Mouse (Mus musculus): ENCODE results near the gene Rph3al. TPM values are rescaled to one million over a fixed set of nuclear protein-coding genes. Genes with fewer than 3 reads are reported as not detected.

The Rph3al gene
- polyA plus RNA-seq, 1 experiment from 2014 or later, result 1.2 TPM

- ATAC-seq (ENCODE audit: insufficient read depth, low FRiP score, low TSS enrichment), result no peak
- WGBS, result 76% methylated on average over 17 of the region's 17 CpGs
- H3K27me3 ChIP-seq (ENCODE audit: control insufficient read depth, insufficient read depth, low read length), result no peaks in the 10 kb centered on the region
- DNase-seq (ENCODE audit: low spot score), result no peak
- H3K9ac ChIP-seq (ENCODE audit: low read length), result no peak overlapping the region
- H3K27ac ChIP-seq (ENCODE audit: low read depth, low read length), result no peak overlapping the region
- no peaks in the 10 kb centered on the region for H3K9me3 ChIP-seq (ENCODE audit: control insufficient read depth, low read length)
- no peak overlapping the region for H3K4me2 ChIP-seq (ENCODE audit: low read depth)
- H3K4me1 ChIP-seq (ENCODE audit: control insufficient read depth, insufficient read depth, low read length), result no peaks in the 10 kb centered on the region
- H3K4me3 ChIP-seq (ENCODE audit: low read depth, low read length), result no peak overlapping the region
- H3K36me3 ChIP-seq (ENCODE audit: control insufficient read depth, insufficient read depth, low read length), result no peaks in the 10 kb centered on the region
These were observed 19.0 kb upstream of the Rph3al start for GRCm38 (mm10) chr11:75957124-75957832.

- Histone ChIP-seq H3K4me1 (ENCODE audit: control insufficient read depth, insufficient read depth, low read length) (no peaks in the 10 kb centered on the region), H3K27me3 (ENCODE audit: control insufficient read depth, insufficient read depth, low read length) (no peaks in the 10 kb centered on the region), H3K4me2 (ENCODE audit: low read depth) (no peak overlapping the region), H3K9ac (ENCODE audit: low read length) (no peak overlapping the region), H3K9me3 (ENCODE audit: control insufficient read depth, low read length) (no peaks in the 10 kb centered on the region), H3K27ac (ENCODE audit: low read depth, low read length) (no peak overlapping the region), H3K36me3 (ENCODE audit: control insufficient read depth, insufficient read depth, low read length) (no peaks in the 10 kb centered on the region), H3K4me3 (ENCODE audit: low read depth, low read length) (no peak overlapping the region)
- WGBS, result 47% methylated on average over 8 of the region's 8 CpGs
- DNase-seq (ENCODE audit: low spot score) (no peak), ATAC-seq (ENCODE audit: insufficient read depth, low FRiP score, low TSS enrichment) (no peak)
These were observed 18.4 kb upstream of the Rph3al start for GRCm38 (mm10) chr11:75956651-75957050.

- no peak overlapping the region for H3K9ac ChIP-seq (ENCODE audit: low read length)
- H3K4me3 ChIP-seq (ENCODE audit: low read depth, low read length), result no peak overlapping the region
- H3K4me2 ChIP-seq (ENCODE audit: low read depth), result no peak overlapping the region
- ATAC-seq (ENCODE audit: insufficient read depth, low FRiP score, low TSS enrichment) (no peak), DNase-seq (ENCODE audit: low spot score) (no peak)
- no peaks in the 10 kb centered on the region for H3K27me3 ChIP-seq (ENCODE audit: control insufficient read depth, insufficient read depth, low read length)
- H3K27ac ChIP-seq (ENCODE audit: low read depth, low read length), result no peak overlapping the region
- no peaks in the 10 kb centered on the region for H3K4me1 ChIP-seq (ENCODE audit: control insufficient read depth, insufficient read depth, low read length)
- H3K9me3 ChIP-seq (ENCODE audit: control insufficient read depth, low read length), result no peaks in the 10 kb centered on the region
- H3K36me3 ChIP-seq (ENCODE audit: control insufficient read depth, insufficient read depth, low read length), result no peaks in the 10 kb centered on the region
- 92% methylated on average over 9 of the region's 9 CpGs for WGBS
These were observed 16.7 kb upstream of the Rph3al start for GRCm38 (mm10) chr11:75954896-75955295.

- Histone ChIP-seq H3K4me3 (ENCODE audit: low read depth, low read length) (no peak overlapping the region), H3K4me1 (ENCODE audit: control insufficient read depth, insufficient read depth, low read length) (no peaks in the 10 kb centered on the region), H3K27ac (ENCODE audit: low read depth, low read length) (no peak overlapping the region), H3K36me3 (ENCODE audit: control insufficient read depth, insufficient read depth, low read length) (no peaks in the 10 kb centered on the region), H3K27me3 (ENCODE audit: control insufficient read depth, insufficient read depth, low read length) (no peaks in the 10 kb centered on the region), H3K9me3 (ENCODE audit: control insufficient read depth, low read length) (no peaks in the 10 kb centered on the region), H3K9ac (ENCODE audit: low read length) (no peak overlapping the region), H3K4me2 (ENCODE audit: low read depth) (no peak overlapping the region)
- ATAC-seq (ENCODE audit: insufficient read depth, low FRiP score, low TSS enrichment), result no peak
- 83% methylated on average over 5 of the region's 5 CpGs for WGBS
- DNase-seq (ENCODE audit: low spot score), result no peak
These were observed 13.7 kb upstream of the Rph3al start for GRCm38 (mm10) chr11:75951895-75952294.

GRCm38 (mm10) chr11:75950459-75950858, 12.2 kb upstream of the Rph3al start:
- Histone ChIP-seq H3K4me3 (ENCODE audit: low read depth, low read length) (no peak overlapping the region), H3K27ac (ENCODE audit: low read depth, low read length) (no peak overlapping the region), H3K36me3 (ENCODE audit: control insufficient read depth, insufficient read depth, low read length) (no peaks in the 10 kb centered on the region), H3K4me2 (ENCODE audit: low read depth) (no peak overlapping the region), H3K9ac (ENCODE audit: low read length) (no peak overlapping the region), H3K9me3 (ENCODE audit: control insufficient read depth, low read length) (no peaks in the 10 kb centered on the region), H3K4me1 (ENCODE audit: control insufficient read depth, insufficient read depth, low read length) (peaks cover 5% of the 10 kb centered on the region), H3K27me3 (ENCODE audit: control insufficient read depth, insufficient read depth, low read length) (no peaks in the 10 kb centered on the region)
- WGBS, result 73% methylated on average over 3 of the region's 3 CpGs
- ATAC-seq (ENCODE audit: insufficient read depth, low FRiP score, low TSS enrichment) (no peak), DNase-seq (ENCODE audit: low spot score) (no peak)

- H3K4me1 ChIP-seq (ENCODE audit: control insufficient read depth, insufficient read depth, low read length), result peaks cover 5% of the 10 kb centered on the region
- ATAC-seq (ENCODE audit: insufficient read depth, low FRiP score, low TSS enrichment), result no peak
- H3K36me3 ChIP-seq (ENCODE audit: control insufficient read depth, insufficient read depth, low read length), result no peaks in the 10 kb centered on the region
- no peak overlapping the region for H3K9ac ChIP-seq (ENCODE audit: low read length)
- no peak for DNase-seq (ENCODE audit: low spot score)
- H3K4me2 ChIP-seq (ENCODE audit: low read depth), result no peak overlapping the region
- no peaks in the 10 kb centered on the region for H3K9me3 ChIP-seq (ENCODE audit: control insufficient read depth, low read length)
- no peak overlapping the region for H3K4me3 ChIP-seq (ENCODE audit: low read depth, low read length)
- H3K27ac ChIP-seq (ENCODE audit: low read depth, low read length), result no peak overlapping the region
- H3K27me3 ChIP-seq (ENCODE audit: control insufficient read depth, insufficient read depth, low read length), result no peaks in the 10 kb centered on the region
- WGBS, result 37% methylated on average over 3 of the region's 3 CpGs
These were observed 10.6 kb upstream of the Rph3al start for GRCm38 (mm10) chr11:75948789-75949188.

GRCm38 (mm10) chr11:75947223-75947622, 9.0 kb upstream of the Rph3al start:
- H3K27me3 ChIP-seq (ENCODE audit: control insufficient read depth, insufficient read depth, low read length), result no peaks in the 10 kb centered on the region
- no peaks in the 10 kb centered on the region for H3K36me3 ChIP-seq (ENCODE audit: control insufficient read depth, insufficient read depth, low read length)
- H3K4me1 ChIP-seq (ENCODE audit: control insufficient read depth, insufficient read depth, low read length), result peaks cover 5% of the 10 kb centered on the region
- no peaks in the 10 kb centered on the region for H3K9me3 ChIP-seq (ENCODE audit: control insufficient read depth, low read length)
- DNase-seq (ENCODE audit: low spot score), result no peak
- no peak overlapping the region for H3K4me2 ChIP-seq (ENCODE audit: low read depth)
- no peak overlapping the region for H3K4me3 ChIP-seq (ENCODE audit: low read depth, low read length)
- no peak overlapping the region for H3K27ac ChIP-seq (ENCODE audit: low read depth, low read length)
- no peak overlapping the region for H3K9ac ChIP-seq (ENCODE audit: low read length)
- 29% methylated on average over 5 of the region's 5 CpGs for WGBS
- no peak for ATAC-seq (ENCODE audit: insufficient read depth, low FRiP score, low TSS enrichment)

- Histone ChIP-seq H3K4me3 (ENCODE audit: low read depth, low read length) (no peak overlapping the region), H3K27ac (ENCODE audit: low read depth, low read length) (no peak overlapping the region), H3K9me3 (ENCODE audit: control insufficient read depth, low read length) (no peaks in the 10 kb centered on the region), H3K9ac (ENCODE audit: low read length) (no peak overlapping the region; the same call in 1 of the 2 replicates), H3K4me2 (ENCODE audit: low read depth) (no peak overlapping the region), H3K36me3 (ENCODE audit: control insufficient read depth, insufficient read depth, low read length) (no peaks in the 10 kb centered on the region), H3K4me1 (ENCODE audit: control insufficient read depth, insufficient read depth, low read length) (peaks cover 5% of the 10 kb centered on the region), H3K27me3 (ENCODE audit: control insufficient read depth, insufficient read depth, low read length) (no peaks in the 10 kb centered on the region)
- ATAC-seq (ENCODE audit: insufficient read depth, low FRiP score, low TSS enrichment) (no peak), DNase-seq (ENCODE audit: low spot score) (no peak)
- 14% methylated on average over 9 of the region's 9 CpGs for WGBS
These were observed 7.7 kb upstream of the Rph3al start for GRCm38 (mm10) chr11:75945805-75946450.

GRCm38 (mm10) chr11:75937370-75937871, 808 bp downstream of the Rph3al start:
- H3K4me3 ChIP-seq (ENCODE audit: low read depth, low read length), result no peak overlapping the region
- H3K4me2 ChIP-seq (ENCODE audit: low read depth), result no peak overlapping the region
- DNase-seq (ENCODE audit: low spot score) (peak; percentile 32), ATAC-seq (ENCODE audit: insufficient read depth, low FRiP score, low TSS enrichment) (no peak)
- no peaks in the 10 kb centered on the region for H3K9me3 ChIP-seq (ENCODE audit: control insufficient read depth, low read length)
- no peak overlapping the region for H3K27ac ChIP-seq (ENCODE audit: low read depth, low read length)
- H3K9ac ChIP-seq (ENCODE audit: low read length), result no peak overlapping the region
- H3K27me3 ChIP-seq (ENCODE audit: control insufficient read depth, insufficient read depth, low read length), result no peaks in the 10 kb centered on the region
- WGBS, result 48% methylated on average over 6 of the region's 6 CpGs
- H3K36me3 ChIP-seq (ENCODE audit: control insufficient read depth, insufficient read depth, low read length), result no peaks in the 10 kb centered on the region
- H3K4me1 ChIP-seq (ENCODE audit: control insufficient read depth, insufficient read depth, low read length), result peaks cover 7% of the 10 kb centered on the region

All from neural tube, embryonic 11.5 days (tissue).